Mouse (Mus musculus): ENCODE measurements around the gene Tbc1d10a. TPM values are rescaled to one million over a fixed set of nuclear protein-coding genes. Genes with fewer than 3 reads are reported as not detected.

Gene Tbc1d10a
- polyA plus RNA-seq, 1 experiment, result 34.1 TPM

DNA sequence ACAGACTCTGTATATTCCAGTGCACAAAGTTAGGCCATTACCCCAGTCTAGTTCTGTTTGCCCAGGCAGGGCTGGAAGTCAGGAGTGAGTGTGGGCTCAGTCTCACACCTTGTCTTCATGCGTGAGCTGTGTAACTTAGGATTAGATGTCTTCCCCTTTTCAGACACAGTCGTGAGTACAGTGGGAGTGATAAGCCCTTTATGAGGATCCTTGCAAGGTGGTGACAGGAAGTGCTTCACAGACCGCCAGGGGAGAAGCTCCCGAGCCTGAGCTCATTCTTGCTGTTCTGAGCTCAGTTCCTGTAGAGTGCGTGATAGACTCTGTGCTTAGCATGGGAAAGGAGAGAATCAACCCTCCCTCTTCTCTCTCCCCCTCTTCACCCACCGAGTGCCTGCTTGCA, 20.0 kb downstream of the Tbc1d10a start:
- TF ChIP-seq POLR2A (IDR thresholded peaks at IDR 0.05; ENCODE audit: borderline replicate concordance, insufficient read depth, low read length), result no peak
- TF ChIP-seq CTCF (IDR thresholded peaks at IDR 0.05; ENCODE audit: borderline replicate concordance, insufficient read depth, low read depth, low read length), result no peak
- peaks cover 4% of the 10 kb centered on the region; the same call in 1 of the 2 replicates for H3K4me1 ChIP-seq (ENCODE audit: control insufficient read depth, insufficient read depth, low read length)

DNA sequence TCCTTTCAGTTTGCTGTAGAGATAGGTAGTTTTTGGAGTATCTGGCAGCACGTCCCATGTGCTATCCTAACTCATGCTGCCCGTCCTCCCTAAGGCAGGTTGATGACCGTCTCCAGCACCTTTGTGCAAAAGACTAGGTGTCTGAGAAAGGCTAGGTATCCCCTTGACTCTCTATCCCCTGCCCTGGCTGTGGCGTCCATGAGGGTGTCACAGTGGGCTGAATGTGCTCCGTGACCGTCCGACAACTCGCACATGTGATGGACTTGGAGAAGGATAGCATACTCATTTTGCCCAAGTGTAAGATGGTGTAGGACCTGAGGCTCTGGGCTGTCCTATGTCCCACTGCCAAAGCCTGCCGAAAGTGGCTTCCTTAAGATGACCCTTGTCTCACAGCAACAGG, 21.1 kb downstream of the Tbc1d10a start:
- Histone ChIP-seq H3K4me1 (ENCODE audit: control insufficient read depth, insufficient read depth, low read length) (peaks cover 4% of the 10 kb centered on the region; the same call in 1 of the 2 replicates), H3K27me3 (ENCODE audit: control insufficient read depth, insufficient read depth, low read length) (no peaks in the 10 kb centered on the region), H3K27ac (ENCODE audit: insufficient read depth, low read length) (no peak overlapping the region), H3K4me3 (replicated peaks; ENCODE audit: insufficient read depth, low read depth, low read length) (no peak overlapping the region)
- no peak for DNase-seq
- TF ChIP-seq POLR2A (IDR thresholded peaks at IDR 0.05; ENCODE audit: borderline replicate concordance, insufficient read depth, low read length) (no peak), CTCF (IDR thresholded peaks at IDR 0.05; ENCODE audit: borderline replicate concordance, insufficient read depth, low read depth, low read length) (no peak)
- 91% methylated on average over 9 of the region's 9 CpGs for WGBS

More for the DNA sequence above, 20.0 kb downstream of the Tbc1d10a start:
- Histone ChIP-seq H3K27ac (ENCODE audit: insufficient read depth, low read length) (no peak overlapping the region), H3K27me3 (ENCODE audit: control insufficient read depth, insufficient read depth, low read length) (no peaks in the 10 kb centered on the region), H3K4me3 (replicated peaks; ENCODE audit: insufficient read depth, low read depth, low read length) (no peak overlapping the region)
- no peak for DNase-seq
- 82% methylated on average over 6 of the region's 6 CpGs for WGBS

GRCm38 (mm10) chr11:4209556-4209955, 23.0 kb downstream of the Tbc1d10a start:
- no peak for DNase-seq
- Histone ChIP-seq H3K4me3 (replicated peaks; ENCODE audit: insufficient read depth, low read depth, low read length) (no peak overlapping the region), H3K27ac (ENCODE audit: insufficient read depth, low read length) (no peak overlapping the region), H3K4me1 (ENCODE audit: control insufficient read depth, insufficient read depth, low read length) (no peaks in the 10 kb centered on the region), H3K27me3 (ENCODE audit: control insufficient read depth, insufficient read depth, low read length) (no peaks in the 10 kb centered on the region)
- TF ChIP-seq POLR2A (IDR thresholded peaks at IDR 0.05; ENCODE audit: borderline replicate concordance, insufficient read depth, low read length) (no peak), CTCF (IDR thresholded peaks at IDR 0.05; ENCODE audit: borderline replicate concordance, insufficient read depth, low read depth, low read length) (peak; percentile 11; the same call in 1 of the 2 replicates)
- 72% methylated on average over 5 of the region's 5 CpGs for WGBS

GRCm38 (mm10) chr11:4210786-4211185, 24.2 kb downstream of the Tbc1d10a start:
- TF ChIP-seq CTCF (IDR thresholded peaks at IDR 0.05; ENCODE audit: borderline replicate concordance, insufficient read depth, low read depth, low read length), result no peak
- TF ChIP-seq POLR2A (IDR thresholded peaks at IDR 0.05; ENCODE audit: borderline replicate concordance, insufficient read depth, low read length), result no peak

GRCm38 (mm10) chr11:4213107-4213506, 26.5 kb downstream of the Tbc1d10a start:
- Histone ChIP-seq H3K27ac (ENCODE audit: insufficient read depth, low read length) (no peak overlapping the region), H3K27me3 (ENCODE audit: control insufficient read depth, insufficient read depth, low read length) (no peaks in the 10 kb centered on the region), H3K4me1 (ENCODE audit: control insufficient read depth, insufficient read depth, low read length) (no peaks in the 10 kb centered on the region), H3K4me3 (replicated peaks; ENCODE audit: insufficient read depth, low read depth, low read length) (no peak overlapping the region)
- no peak for DNase-seq
- 79% methylated on average over 10 of the region's 10 CpGs for WGBS
- TF ChIP-seq CTCF (IDR thresholded peaks at IDR 0.05; ENCODE audit: borderline replicate concordance, insufficient read depth, low read depth, low read length) (no peak), POLR2A (IDR thresholded peaks at IDR 0.05; ENCODE audit: borderline replicate concordance, insufficient read depth, low read length) (no peak)

More at GRCm38 (mm10) chr11:4210786-4211185, 24.2 kb downstream of the Tbc1d10a start:
- Histone ChIP-seq H3K4me3 (replicated peaks; ENCODE audit: insufficient read depth, low read depth, low read length) (no peak overlapping the region), H3K4me1 (ENCODE audit: control insufficient read depth, insufficient read depth, low read length) (no peaks in the 10 kb centered on the region), H3K27ac (ENCODE audit: insufficient read depth, low read length) (no peak overlapping the region), H3K27me3 (ENCODE audit: control insufficient read depth, insufficient read depth, low read length) (no peaks in the 10 kb centered on the region)
- DNase-seq, result no peak
- 85% methylated on average over 1 of the region's 1 CpGs for WGBS

- 90% methylated on average over 14 of the region's 14 CpGs for WGBS
- H3K4me3 ChIP-seq (replicated peaks; ENCODE audit: insufficient read depth, low read depth, low read length), result no peak overlapping the region
- no peak overlapping the region for H3K27ac ChIP-seq (ENCODE audit: insufficient read depth, low read length)
- H3K27me3 ChIP-seq (ENCODE audit: control insufficient read depth, insufficient read depth, low read length), result no peaks in the 10 kb centered on the region
- TF ChIP-seq CTCF (IDR thresholded peaks at IDR 0.05; ENCODE audit: borderline replicate concordance, insufficient read depth, low read depth, low read length) (no peak), POLR2A (IDR thresholded peaks at IDR 0.05; ENCODE audit: borderline replicate concordance, insufficient read depth, low read length) (no peak)
- no peak for DNase-seq
- no peaks in the 10 kb centered on the region for H3K4me1 ChIP-seq (ENCODE audit: control insufficient read depth, insufficient read depth, low read length)
Measured at GRCm38 (mm10) chr11:4214572-4214971, 28.0 kb downstream of the Tbc1d10a start.

- TF ChIP-seq POLR2A (IDR thresholded peaks at IDR 0.05; ENCODE audit: borderline replicate concordance, insufficient read depth, low read length) (no peak), CTCF (IDR thresholded peaks at IDR 0.05; ENCODE audit: borderline replicate concordance, insufficient read depth, low read depth, low read length) (no peak)
- Histone ChIP-seq H3K4me3 (replicated peaks; ENCODE audit: insufficient read depth, low read depth, low read length) (no peak overlapping the region), H3K27me3 (ENCODE audit: control insufficient read depth, insufficient read depth, low read length) (no peaks in the 10 kb centered on the region), H3K4me1 (ENCODE audit: control insufficient read depth, insufficient read depth, low read length) (no peaks in the 10 kb centered on the region), H3K27ac (ENCODE audit: insufficient read depth, low read length) (no peak overlapping the region)
- DNase-seq, result no peak
- WGBS, result 78% methylated on average over 10 of the region's 10 CpGs
Measured at GRCm38 (mm10) chr11:4215061-4215460, 28.5 kb downstream of the Tbc1d10a start.

DNA sequence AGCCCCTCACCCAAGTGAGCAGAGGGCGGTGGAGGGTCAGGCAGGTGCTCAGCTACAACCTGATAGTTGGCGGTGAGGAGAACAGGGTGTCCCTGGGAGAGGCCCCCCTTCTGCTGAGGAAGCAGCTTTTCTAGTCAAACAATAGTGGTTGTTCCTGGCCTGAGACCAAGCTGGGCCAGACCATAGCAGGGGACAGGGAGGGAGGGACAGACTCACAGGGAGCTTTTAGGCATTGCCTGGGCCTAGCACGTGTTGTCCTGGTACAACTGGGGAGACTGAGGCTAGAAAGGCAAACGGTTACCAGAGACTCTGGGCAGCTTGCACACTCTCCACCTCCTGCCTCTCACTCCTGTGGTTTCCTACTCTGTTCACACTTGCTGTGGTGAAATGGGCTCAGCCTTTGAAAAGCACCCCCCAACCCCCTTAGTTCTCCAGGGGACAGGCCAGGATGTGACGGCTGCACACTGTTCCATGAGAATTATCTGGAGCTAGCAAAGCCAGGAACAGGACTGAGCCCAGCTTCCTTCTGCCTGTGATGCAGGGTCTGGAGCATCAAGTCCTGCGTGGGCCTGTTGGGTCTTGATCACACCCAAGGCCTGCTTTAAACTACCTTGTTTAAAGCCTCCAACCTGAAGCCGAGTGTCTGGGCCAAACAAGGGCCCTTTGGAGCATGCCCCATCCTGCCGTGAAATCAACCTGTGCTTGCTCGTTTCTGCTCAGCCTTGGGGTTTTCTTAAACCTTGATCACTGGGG, 29.8 kb downstream of the Tbc1d10a start:
- TF ChIP-seq CTCF (IDR thresholded peaks at IDR 0.05; ENCODE audit: borderline replicate concordance, insufficient read depth, low read depth, low read length), result no peak
- Histone ChIP-seq H3K4me3 (replicated peaks; ENCODE audit: insufficient read depth, low read depth, low read length) (no peak overlapping the region), H3K27me3 (ENCODE audit: control insufficient read depth, insufficient read depth, low read length) (no peaks in the 10 kb centered on the region), H3K4me1 (ENCODE audit: control insufficient read depth, insufficient read depth, low read length) (no peaks in the 10 kb centered on the region), H3K27ac (ENCODE audit: insufficient read depth, low read length) (no peak overlapping the region)
- WGBS, result 79% methylated on average over 9 of the region's 9 CpGs
- no peak for DNase-seq
